Mouse (Mus musculus) midbrain, embryonic 10.5 days (tissue): Measurements from ENCODE around the gene Rsph6a. TPM values are rescaled to one million over a fixed set of nuclear protein-coding genes. Genes with fewer than 3 reads are reported as not detected.
"Not testable (repeated sequence)": the region's sequence is repeated elsewhere in the genome, so short reads cannot be mapped to it uniquely, and the experiment has no call there.

Source experiments
- DNase-seq: peaks from one replicate; pipeline ENCODE4 v3.0.0-alpha.2; 2017; ENCODE audit warnings: low spot score
- H3K27ac ChIP-seq: fragments of 300-500 bp; sonication (generic); replicated peaks from 2 replicates; pipeline ENCODE4 v1.5.1; 2016; ENCODE audit warnings: mild to moderate bottlenecking
- H3K27me3 ChIP-seq: fragments of 300-500 bp; sonication (generic); 2 replicates; pipeline ENCODE4 v1.6.1; 2016; ENCODE audit warnings: low read depth, mild to moderate bottlenecking; ENCODE audit not compliant: poor library complexity, severe bottlenecking
- H3K36me3 ChIP-seq: fragments of 300-500 bp; sonication (generic); 2 replicates; pipeline ENCODE4 v1.6.1; 2016; ENCODE audit warnings: mild to moderate bottlenecking, moderate library complexity
- H3K4me1 ChIP-seq: fragments of 300-500 bp; sonication (generic); 2 replicates; pipeline ENCODE4 v1.6.1; 2016
- H3K4me3 ChIP-seq: fragments of 300-500 bp; sonication (generic); 2 replicates; pipeline ENCODE4 v1.5.1; 2016; ENCODE audit warnings: mild to moderate bottlenecking, moderate library complexity
- H3K9me3 ChIP-seq: fragments of 300-500 bp; sonication (generic); replicated peaks from 2 replicates; pipeline ENCODE4 v1.6.1; 2016; ENCODE audit warnings: mild to moderate bottlenecking
- WGBS: fragments of 180-500 bp; shearing (Covaris S2); methylation state at CpG from one replicate; pipeline ENCODE4 v1.1.7; 2016; 5-methylcytosine and 5-hydroxymethylcytosine counted together
- polyA plus RNA-seq: library from polyadenylated mRNA; unstranded; fragments of >200 nt; fragmentation: Nextera tagmentation; extraction: Ambion mirVana; gene quantifications from 2 replicates; pipeline ENCODE4 v1.2.1, GENCODE M21; 2016

Rsph6a gene
- polyA plus RNA-seq, 1 experiment from 2014 or later = not detected

DNA sequence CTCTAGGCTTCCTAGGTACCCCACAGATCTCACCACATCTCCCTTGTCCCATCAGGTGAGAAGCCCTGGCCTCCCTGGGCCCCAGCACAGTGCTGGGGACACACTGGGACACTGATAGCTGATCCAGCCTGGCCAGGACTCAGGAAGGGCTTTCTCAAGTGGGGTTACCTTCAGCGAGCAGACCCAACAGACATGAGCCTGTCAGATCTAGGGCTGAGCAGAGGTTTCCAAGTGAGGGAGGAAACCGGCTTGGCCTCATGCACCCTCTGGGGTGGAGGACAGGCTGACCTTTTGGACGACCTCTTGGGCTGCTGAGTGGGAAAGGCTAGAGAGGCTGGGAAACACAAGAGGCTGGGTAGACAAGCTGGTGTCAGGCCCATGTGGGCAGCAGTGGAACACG lies 3.3 kb upstream of the Rsph6a start:
- no peaks in the 10 kb centered on the region for H3K9me3 ChIP-seq
- no peak overlapping the region for H3K4me3 ChIP-seq
- H3K27me3 ChIP-seq = no peaks in the 10 kb centered on the region
- H3K27ac ChIP-seq = no peak overlapping the region
- WGBS = 80% methylated on average over 4 of the region's 4 CpGs
- peaks cover 16% of the 10 kb centered on the region for H3K4me1 ChIP-seq
- no peak for DNase-seq
- H3K36me3 ChIP-seq = peaks cover 92% of the 10 kb centered on the region

DNA sequence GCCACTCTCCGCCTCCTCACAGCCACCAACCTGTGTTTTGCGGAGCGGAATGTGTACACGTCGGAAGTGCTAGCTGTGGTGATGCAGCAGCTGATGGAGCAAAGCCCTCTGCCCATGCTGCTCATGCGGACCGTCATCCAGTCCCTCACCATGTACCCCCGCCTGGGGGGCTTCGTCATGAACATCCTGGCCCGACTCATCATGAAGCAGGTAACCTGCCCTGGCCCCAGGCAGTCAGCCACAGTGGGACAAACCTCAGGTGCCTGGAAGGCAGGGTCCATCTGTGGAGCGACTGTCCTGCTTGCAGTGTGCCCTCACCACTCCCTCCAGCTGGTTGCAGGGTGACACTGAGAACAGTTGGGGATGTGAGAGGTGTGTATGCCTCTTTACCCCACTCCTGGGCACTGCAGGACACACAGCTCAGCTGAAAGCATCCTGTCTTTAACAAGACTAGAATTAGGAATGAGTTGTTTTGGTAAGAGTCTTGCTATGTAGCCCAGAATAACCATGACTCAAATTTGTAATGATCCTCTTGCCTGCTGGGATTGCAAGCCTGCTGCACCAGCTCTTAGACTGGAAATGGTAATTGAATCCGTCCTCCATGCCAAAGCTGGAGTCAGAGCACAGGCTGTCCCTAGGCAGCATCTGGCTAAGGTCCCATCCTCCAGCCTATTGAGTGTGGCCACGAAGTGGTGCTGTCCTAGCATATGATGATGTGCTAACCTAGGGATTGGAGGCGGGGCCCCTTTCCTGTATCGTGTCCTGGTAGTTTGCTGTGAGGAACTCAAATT lies 1.9 kb upstream of the Rsph6a start:
- 89% methylated on average over 15 of the region's 15 CpGs for WGBS
- Histone ChIP-seq H3K27me3 (no peaks in the 10 kb centered on the region), H3K4me3 (no peak overlapping the region), H3K4me1 (peaks cover 16% of the 10 kb centered on the region), H3K27ac (no peak overlapping the region), H3K36me3 (peaks cover 82% of the 10 kb centered on the region), H3K9me3 (no peaks in the 10 kb centered on the region)
- DNase-seq = no peak

DNA sequence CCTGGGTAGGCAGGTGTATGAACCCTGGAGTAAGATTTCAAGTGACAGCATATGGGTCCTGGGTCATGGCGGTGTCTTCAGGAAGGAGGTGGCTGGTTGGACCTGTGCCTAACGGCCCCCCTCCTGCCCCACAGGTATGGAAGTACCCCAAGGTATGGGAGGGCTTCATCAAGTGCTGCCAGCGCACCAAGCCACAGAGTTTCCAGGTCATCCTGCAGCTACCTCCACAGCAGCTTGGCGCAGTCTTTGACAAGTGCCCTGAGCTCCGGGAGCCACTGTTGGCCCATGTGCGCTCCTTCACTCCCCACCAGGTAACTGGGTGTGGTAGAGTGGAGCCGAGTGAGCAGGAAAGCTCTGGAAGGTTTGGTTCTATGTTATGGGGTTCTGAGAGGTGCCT lies 1.4 kb upstream of the Rsph6a start:
- no peak overlapping the region for H3K27ac ChIP-seq
- H3K27me3 ChIP-seq = no peaks in the 10 kb centered on the region
- WGBS = 90% methylated on average over 7 of the region's 7 CpGs
- H3K4me1 ChIP-seq = peaks cover 16% of the 10 kb centered on the region
- H3K9me3 ChIP-seq = no peaks in the 10 kb centered on the region
- H3K36me3 ChIP-seq = peaks cover 76% of the 10 kb centered on the region
- no peak overlapping the region for H3K4me3 ChIP-seq
- DNase-seq = no peak

DNA sequence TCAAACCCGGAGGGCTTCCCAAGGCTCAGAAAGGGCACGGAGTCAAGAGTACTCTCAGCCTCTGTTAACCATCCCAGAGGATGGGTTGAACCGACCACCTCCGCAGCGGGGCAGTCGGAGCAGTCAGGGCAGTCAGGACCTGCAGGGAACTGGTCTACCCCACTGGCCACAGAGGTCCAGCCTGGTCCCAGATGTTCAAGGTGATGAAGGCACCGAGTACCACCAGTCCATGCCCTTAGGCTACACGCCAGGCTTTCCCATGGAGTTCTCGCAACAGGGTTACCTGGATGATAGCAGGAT lies 237 bp downstream of the Rsph6a start:
- Histone ChIP-seq H3K36me3 (peaks cover 61% of the 10 kb centered on the region), H3K4me3 (peak overlapping the region; percentile 45), H3K27me3 (no peaks in the 10 kb centered on the region), H3K4me1 (peaks cover 16% of the 10 kb centered on the region), H3K27ac (peak overlapping the region; percentile 61), H3K9me3 (no peaks in the 10 kb centered on the region)
- WGBS = 62% methylated on average over 9 of the region's 9 CpGs
- no peak for DNase-seq

DNA sequence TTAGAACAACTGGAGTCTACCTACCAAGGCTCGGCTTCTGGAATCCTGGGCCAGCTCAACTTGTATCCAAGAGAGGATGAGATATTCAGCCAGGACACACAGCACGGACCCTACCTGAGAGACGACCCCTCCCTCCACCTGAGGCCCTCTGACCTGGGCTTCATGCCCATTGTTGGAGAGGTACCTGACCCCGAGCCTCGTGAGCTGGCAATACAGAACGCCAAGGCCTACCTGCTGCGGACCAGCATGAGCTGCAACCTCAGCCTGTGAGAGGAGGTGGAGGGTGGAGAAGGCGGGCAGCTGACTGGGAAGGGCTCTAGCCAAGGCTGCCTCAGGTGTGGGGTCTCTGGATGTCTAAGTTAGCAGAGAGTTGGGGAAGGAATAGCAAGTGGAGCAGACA lies 618 bp downstream of the Rsph6a start:
- no peaks in the 10 kb centered on the region for H3K9me3 ChIP-seq
- no peak overlapping the region for H3K27ac ChIP-seq
- H3K36me3 ChIP-seq = peaks cover 57% of the 10 kb centered on the region
- WGBS = 90% methylated on average over 8 of the region's 8 CpGs
- H3K4me3 ChIP-seq = no peak overlapping the region
- DNase-seq = no peak
- peaks cover 16% of the 10 kb centered on the region for H3K4me1 ChIP-seq
- H3K27me3 ChIP-seq = no peaks in the 10 kb centered on the region

DNA sequence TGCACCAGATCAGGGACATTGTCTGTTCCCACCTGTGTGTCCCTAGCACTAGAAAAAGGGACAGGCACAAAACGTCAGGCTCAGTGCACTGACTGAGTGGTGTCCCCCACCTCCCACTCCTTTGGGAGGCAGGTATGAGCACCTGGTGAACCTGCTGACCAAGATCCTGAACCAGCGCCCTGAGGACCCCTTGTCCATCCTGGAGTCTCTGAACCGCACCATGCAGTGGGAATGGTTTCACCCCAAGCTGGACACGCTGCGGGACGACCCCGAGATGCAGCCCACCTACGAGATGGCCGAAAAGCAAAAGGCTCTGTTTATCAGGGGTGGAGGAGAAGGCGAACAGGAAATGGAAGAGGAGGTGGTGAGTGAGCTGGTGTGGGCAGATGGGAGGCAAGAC lies 2.9 kb downstream of the Rsph6a start:
- Histone ChIP-seq H3K4me1 (peaks cover 16% of the 10 kb centered on the region), H3K9me3 (no peaks in the 10 kb centered on the region), H3K4me3 (no peak overlapping the region), H3K27me3 (no peaks in the 10 kb centered on the region), H3K36me3 (peaks cover 34% of the 10 kb centered on the region), H3K27ac (no peak overlapping the region)
- 88% methylated on average over 10 of the region's 10 CpGs for WGBS
- no peak for DNase-seq

DNA sequence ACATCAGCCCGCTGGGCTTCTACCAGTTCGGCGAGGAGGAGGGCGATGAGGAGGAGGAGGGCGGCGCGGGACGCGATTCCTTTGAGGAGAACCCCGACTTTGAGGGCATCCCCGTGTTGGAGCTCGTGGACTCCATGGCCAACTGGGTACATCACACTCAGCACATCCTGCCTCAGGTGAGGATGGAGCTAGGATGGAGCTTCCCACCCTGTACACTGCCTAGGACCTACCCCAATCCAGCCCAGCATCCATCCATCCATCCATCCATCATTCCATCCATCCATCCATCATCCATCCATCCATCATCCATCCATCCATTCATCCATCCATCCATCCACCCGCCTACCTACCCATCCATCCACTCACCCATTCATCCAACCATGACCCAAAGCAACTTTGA lies 11.4 kb downstream of the Rsph6a start:
- H3K9me3 ChIP-seq = 0 out of 2 replicates have a peak, but pooled peaks cover 4% of the 10 kb centered on the region
- peaks cover 42% of the 10 kb centered on the region for H3K27me3 ChIP-seq
- DNase-seq = no peak
- no peak overlapping the region for H3K27ac ChIP-seq
- H3K4me3 ChIP-seq = no peak overlapping the region
- 59% methylated on average over 13 of the region's 13 CpGs for WGBS
- H3K36me3 ChIP-seq = no peaks in the 10 kb centered on the region
- no peaks in the 10 kb centered on the region for H3K4me1 ChIP-seq

DNA sequence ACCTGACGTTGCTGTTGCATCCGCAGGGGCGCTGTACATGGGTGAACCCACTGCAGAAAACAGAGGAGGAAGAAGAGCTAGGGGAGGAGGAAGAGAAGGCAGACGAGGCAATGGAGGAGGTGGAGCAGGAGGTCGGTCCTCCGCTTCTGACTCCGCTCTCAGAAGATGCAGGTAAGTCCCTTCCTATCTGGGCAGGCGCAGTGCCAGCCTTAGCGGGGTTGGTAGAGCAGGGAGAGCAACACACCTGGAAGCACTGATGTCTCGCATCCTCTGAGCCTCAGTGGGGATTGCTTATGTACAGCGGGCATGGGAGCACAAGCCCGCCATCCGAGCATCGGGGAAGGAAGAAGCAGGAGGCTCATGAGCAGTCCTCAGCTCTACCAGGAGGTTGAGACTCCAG lies 12.6 kb downstream of the Rsph6a start:
- 44% methylated on average over 14 of the region's 14 CpGs for WGBS
- no peak for DNase-seq

DNA sequence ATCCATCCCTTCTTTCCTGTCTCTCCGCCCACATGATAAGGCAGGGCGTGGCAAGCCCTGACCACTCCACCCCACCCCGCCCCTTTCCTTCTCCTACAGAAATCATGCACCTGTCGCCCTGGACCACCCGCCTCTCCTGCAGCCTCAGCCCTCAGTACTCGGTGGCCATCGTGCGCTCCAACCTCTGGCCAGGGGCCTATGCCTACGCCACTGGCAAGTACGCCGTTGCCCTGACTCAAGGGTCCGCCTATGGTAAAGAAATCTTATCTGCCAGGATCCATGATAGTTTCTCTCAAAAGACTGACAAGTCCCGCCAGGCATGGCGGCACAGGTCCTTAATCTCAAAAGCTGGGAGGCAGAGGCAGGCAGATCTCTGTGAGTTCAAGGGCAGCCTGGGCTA lies 13.4 kb downstream of the Rsph6a start:
- DNase-seq = no peak
- Histone ChIP-seq H3K36me3 (no peaks in the 10 kb centered on the region), H3K9me3 (0 out of 2 replicates have a peak, but pooled peaks cover 4% of the 10 kb centered on the region), H3K27me3 (peaks cover 42% of the 10 kb centered on the region), H3K4me1 (no peaks in the 10 kb centered on the region), H3K4me3 (no peak overlapping the region), H3K27ac (no peak overlapping the region)
- WGBS = 69% methylated on average over 14 of the region's 14 CpGs

More for the DNA sequence above, 12.6 kb downstream of the Rsph6a start:
- Histone ChIP-seq H3K9me3 (0 out of 2 replicates have a peak, but pooled peaks cover 4% of the 10 kb centered on the region), H3K27ac (no peak overlapping the region), H3K4me1 (no peaks in the 10 kb centered on the region), H3K27me3 (peaks cover 42% of the 10 kb centered on the region), H3K4me3 (no peak overlapping the region), H3K36me3 (no peaks in the 10 kb centered on the region)

DNA sequence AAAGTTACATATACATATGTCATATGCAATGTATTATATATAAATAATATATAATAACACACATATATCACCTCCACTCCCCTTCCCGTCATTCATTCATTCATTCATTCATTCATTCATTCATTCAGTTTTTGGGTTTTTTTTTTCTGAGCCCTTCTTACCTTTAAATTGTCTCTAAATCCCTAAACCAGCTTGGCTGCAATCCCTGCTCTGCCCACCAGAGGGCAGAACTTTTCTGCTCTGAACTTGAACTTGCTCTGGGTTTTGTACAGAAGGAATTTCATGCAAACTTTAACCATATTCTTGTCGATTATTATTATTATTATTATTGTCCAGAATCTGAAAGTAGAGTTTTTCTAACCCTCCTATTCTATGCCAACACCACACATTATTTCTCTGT lies 14.2 kb downstream of the Rsph6a start:
- Histone ChIP-seq H3K27ac (no peak overlapping the region), H3K4me1 (no peaks in the 10 kb centered on the region), H3K27me3 (peaks cover 38% of the 10 kb centered on the region), H3K9me3 (0 out of 2 replicates have a peak, but pooled peaks cover 4% of the 10 kb centered on the region), H3K4me3 (no peak overlapping the region), H3K36me3 (no peaks in the 10 kb centered on the region)
- DNase-seq = peak; percentile 73
- 9% methylated on average over 2 of the region's 2 CpGs for WGBS

DNA sequence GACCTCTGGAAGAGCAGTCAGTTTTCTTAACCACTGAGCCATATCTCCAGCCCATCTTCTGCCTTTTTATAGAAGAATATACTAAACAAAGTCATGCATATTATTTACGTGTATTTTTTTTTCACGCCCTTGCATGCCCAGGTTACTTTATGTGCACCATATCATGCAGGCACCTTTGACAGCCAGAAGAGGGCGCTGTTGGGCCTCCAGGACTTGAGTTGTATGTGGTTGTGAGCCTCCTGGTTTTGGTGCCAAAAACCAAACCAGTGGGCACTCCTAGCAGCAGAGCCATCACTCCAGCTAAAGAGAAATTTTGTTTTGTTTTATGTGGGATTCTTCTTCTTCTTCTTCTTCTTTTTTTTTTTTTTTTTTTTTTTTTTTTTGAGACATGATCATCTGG lies 15.0 kb downstream of the Rsph6a start:
- 50% methylated on average over 3 of the region's 3 CpGs for WGBS
- no peaks in the 10 kb centered on the region for H3K36me3 ChIP-seq
- H3K4me1 ChIP-seq = no peaks in the 10 kb centered on the region
- 0 out of 2 replicates have a peak, but pooled peaks cover 4% of the 10 kb centered on the region for H3K9me3 ChIP-seq
- no peak overlapping the region for H3K27ac ChIP-seq
- H3K27me3 ChIP-seq = peaks cover 33% of the 10 kb centered on the region
- DNase-seq = no peak
- no peak overlapping the region for H3K4me3 ChIP-seq

DNA sequence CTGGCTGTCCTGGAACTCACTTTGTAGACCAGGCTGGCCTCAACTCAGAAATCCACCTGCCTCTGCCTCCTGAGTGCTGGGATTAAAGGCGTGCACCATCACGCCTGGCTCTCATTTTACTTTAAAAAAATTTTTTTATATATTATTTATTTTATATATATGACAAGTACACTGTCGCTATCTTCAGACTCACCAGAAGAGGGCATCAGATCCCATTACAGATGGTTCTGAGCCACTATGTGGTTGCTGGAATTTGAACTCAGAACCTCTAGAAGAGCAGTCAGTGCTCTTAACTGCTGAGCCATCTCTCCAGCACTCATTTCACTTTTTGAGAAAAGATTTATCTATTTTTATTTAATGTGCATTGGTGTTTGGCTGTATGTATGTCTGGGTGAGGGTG lies 16.5 kb downstream of the Rsph6a start:
- H3K27me3 ChIP-seq = peaks cover 18% of the 10 kb centered on the region
- not testable (repeated sequence) for DNase-seq, H3K9me3 ChIP-seq, H3K4me1 ChIP-seq, H3K4me3 ChIP-seq, H3K36me3 ChIP-seq, H3K27ac ChIP-seq
- 60% methylated on average over 3 of the region's 3 CpGs for WGBS

DNA sequence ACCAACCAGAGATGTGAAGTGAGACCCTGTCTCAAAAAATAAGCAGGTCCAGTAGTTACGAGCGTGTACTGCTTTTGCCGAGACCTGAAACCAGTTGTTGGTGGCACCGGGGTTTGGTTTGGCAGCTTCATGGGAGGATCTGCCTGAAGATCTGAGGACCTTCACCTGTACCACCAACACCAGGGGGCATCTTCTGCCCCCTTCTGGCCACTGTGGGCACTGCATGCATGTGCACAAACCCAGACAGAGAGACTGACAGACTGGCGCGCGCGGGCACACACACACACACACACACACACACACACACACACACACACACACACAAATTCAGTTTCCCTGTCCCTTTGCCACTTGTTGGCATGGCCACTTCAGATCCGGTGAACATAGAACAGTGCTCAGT lies 19.0 kb downstream of the Rsph6a start:
- no peak overlapping the region for H3K27ac ChIP-seq
- no peaks in the 10 kb centered on the region for H3K9me3 ChIP-seq
- no peak for DNase-seq
- H3K36me3 ChIP-seq = peaks cover 10% of the 10 kb centered on the region
- no peaks in the 10 kb centered on the region for H3K27me3 ChIP-seq
- no peak overlapping the region for H3K4me3 ChIP-seq
- 80% methylated on average over 9 of the region's 9 CpGs for WGBS
- H3K4me1 ChIP-seq = peaks cover 23% of the 10 kb centered on the region
